Mouse (Mus musculus) heart, postnatal 0 days (tissue): Measurements from ENCODE around the gene Cyp27b1. TPM values are rescaled to one million over a fixed set of nuclear protein-coding genes. Genes with fewer than 3 reads are reported as not detected.

Experiments
- ATAC-seq: fragments of 200-750 bp; cut with Nextera tagmentation; 2 replicates; pipeline ENCODE4 v1.8.0; 2017; ENCODE audit warnings: low read depth, moderate number of reproducible peaks, moderate library complexity; ENCODE audit not compliant: insufficient read depth
- DNase-seq: peaks from one replicate; pipeline ENCODE4 v3.0.0-alpha.2; 2016; ENCODE audit warnings: low spot score
- H3K27ac ChIP-seq: fragments of 300-500 bp; sonication (generic); 2 replicates; pipeline ENCODE4 v1.5.1; 2014; ENCODE audit warnings: low read depth, mild to moderate bottlenecking
- H3K27me3 ChIP-seq: fragments of 300-500 bp; sonication (generic); 2 replicates; pipeline ENCODE4 v1.6.1; 2014; ENCODE audit warnings: low read length, mixed read lengths; ENCODE audit not compliant: control insufficient read depth, insufficient read depth
- H3K36me3 ChIP-seq: fragments of 300-500 bp; sonication (generic); replicated peaks from 2 replicates; pipeline ENCODE4 v1.6.1; 2014; ENCODE audit warnings: low read length, mixed read lengths; ENCODE audit not compliant: control insufficient read depth, insufficient read depth
- H3K4me1 ChIP-seq: fragments of 300-500 bp; sonication (generic); 2 replicates; pipeline ENCODE4 v1.6.1; 2014; ENCODE audit warnings: antibody characterized with exemption; ENCODE audit not compliant: control insufficient read depth, insufficient read depth
- H3K4me2 ChIP-seq: fragments of 300-500 bp; sonication (generic); 2 replicates; pipeline ENCODE4 v1.6.1; 2014; ENCODE audit warnings: low read depth, mild to moderate bottlenecking, low read length, moderate library complexity
- H3K4me3 ChIP-seq: fragments of 300-500 bp; sonication (generic); 2 replicates; pipeline ENCODE4 v1.5.1; 2014; ENCODE audit warnings: low read depth, low read length
- H3K9ac ChIP-seq: fragments of 300-500 bp; sonication (generic); replicated peaks from 2 replicates; pipeline ENCODE4 v1.6.1; 2014; ENCODE audit warnings: low read depth, low read length, mixed read lengths
- H3K9me3 ChIP-seq: fragments of 300-500 bp; sonication (generic); replicated peaks from 2 replicates; pipeline ENCODE4 v1.6.1; 2016; ENCODE audit warnings: low read length; ENCODE audit not compliant: control insufficient read depth
- CTCF ChIP-seq: IDR thresholded peaks from 2 replicates; pipeline ENCODE4 v1.5.1; 2016; ENCODE audit warnings: antibody characterized with exemption, control low read depth, low read depth
- EP300 ChIP-seq: IDR thresholded peaks from 2 replicates; pipeline ENCODE4 v1.6.1; 2016; ENCODE audit warnings: antibody characterized with exemption, low read depth
- WGBS: fragments of 180-500 bp; shearing (Covaris S2); extraction: QIAGEN DNeasy Blood & Tissue Kit; methylation state at CpG from one replicate; pipeline ENCODE4 v1.1.7; 2014; 5-methylcytosine and 5-hydroxymethylcytosine counted together
- polyA plus RNA-seq: library from polyadenylated mRNA; unstranded; fragments of >200 nt; fragmentation: Nextera tagmentation; extraction: Ambion mirVana; gene quantifications from 2 replicates; pipeline ENCODE4 v1.2.1, GENCODE M21; 2015
- total RNA-seq: library from RNA; depleted of rRNA; stranded (reverse); fragments of >200 nt; gene quantifications from 2 replicates; pipeline ENCODE4 v1.2.3, GENCODE M21; 2014; ENCODE audit warnings: low replicate concordance

Gene Cyp27b1
- total and polyA plus RNA-seq, 2 experiments from 2014 or later: 0.08 TPM; not detected in 1

- Histone ChIP-seq H3K4me1 (peaks cover 8% of the 10 kb centered on the region), H3K4me2 (peak overlapping the region; percentile 43), H3K27ac (no peak overlapping the region), H3K9ac (no peak overlapping the region), H3K36me3 (peaks cover under 1% of the 10 kb centered on the region; the same call in 1 of the 2 replicates), H3K9me3 (no peaks in the 10 kb centered on the region), H3K4me3 (peak overlapping the region; percentile 28; the same call in 1 of the 2 replicates), H3K27me3 (peaks cover 56% of the 10 kb centered on the region)
- WGBS: 12% methylated on average over 57 of the region's 57 CpGs
- peak; percentile 54 for ATAC-seq
- TF ChIP-seq EP300: no peak
- no peak for TF ChIP-seq CTCF
- DNase-seq: peak; percentile 32
These were observed 42.7 kb downstream of the Cyp27b1 start for GRCm38 (mm10) chr10:127090560-127091411.

- no peak overlapping the region for H3K9ac ChIP-seq
- H3K4me3 ChIP-seq: peak overlapping the region; percentile 28
- no peak overlapping the region for H3K27ac ChIP-seq
- H3K9me3 ChIP-seq: no peaks in the 10 kb centered on the region
- ATAC-seq (0 out of 2 replicates have a peak, but pooled peaks have one; percentile 24), DNase-seq (no peak)
- WGBS: 13% methylated on average over 49 of the region's 51 CpGs
- H3K4me1 ChIP-seq: peaks cover 8% of the 10 kb centered on the region
- H3K36me3 ChIP-seq: peaks cover 9% of the 10 kb centered on the region; the same call in 1 of the 2 replicates
- TF ChIP-seq EP300: no peak
- TF ChIP-seq CTCF: no peak
- peak overlapping the region; percentile 43 for H3K4me2 ChIP-seq
- peaks cover 56% of the 10 kb centered on the region for H3K27me3 ChIP-seq
These were observed 43.7 kb downstream of the Cyp27b1 start for GRCm38 (mm10) chr10:127091507-127092396.

GRCm38 (mm10) chr10:127092742-127093141 lies 44.7 kb downstream of the Cyp27b1 start:
- Histone ChIP-seq H3K4me2 (no peak overlapping the region), H3K4me1 (peaks cover 8% of the 10 kb centered on the region), H3K9ac (no peak overlapping the region), H3K36me3 (peaks cover 19% of the 10 kb centered on the region), H3K27ac (no peak overlapping the region), H3K4me3 (no peak overlapping the region), H3K9me3 (no peaks in the 10 kb centered on the region), H3K27me3 (peaks cover 48% of the 10 kb centered on the region)
- TF ChIP-seq EP300: no peak
- no peak for TF ChIP-seq CTCF
- 51% methylated on average over 3 of the region's 4 CpGs for WGBS
- DNase-seq (no peak), ATAC-seq (no peak)

- no peak for DNase-seq
- peaks cover 8% of the 10 kb centered on the region for H3K4me1 ChIP-seq
- no peak overlapping the region for H3K27ac ChIP-seq
These were observed 46.3 kb downstream of the Cyp27b1 start for GRCm38 (mm10) chr10:127094382-127094802.

GRCm38 (mm10) chr10:127098514-127098913 lies 50.5 kb downstream of the Cyp27b1 start:
- 82% methylated on average over 20 of the region's 20 CpGs for WGBS
- H3K9me3 ChIP-seq: no peaks in the 10 kb centered on the region
- no peak overlapping the region for H3K4me3 ChIP-seq
- no peaks in the 10 kb centered on the region for H3K27me3 ChIP-seq
- no peak for TF ChIP-seq CTCF
- TF ChIP-seq EP300: no peak
- no peak overlapping the region for H3K9ac ChIP-seq
- no peak overlapping the region for H3K27ac ChIP-seq
- ATAC-seq (no peak), DNase-seq (no peak)
- H3K4me2 ChIP-seq: no peak overlapping the region
- peaks cover 38% of the 10 kb centered on the region for H3K36me3 ChIP-seq
- H3K4me1 ChIP-seq: no peaks in the 10 kb centered on the region

More at GRCm38 (mm10) chr10:127094382-127094802, 46.3 kb downstream of the Cyp27b1 start:
- no peak overlapping the region for H3K4me3 ChIP-seq
- H3K27me3 ChIP-seq: peaks cover 39% of the 10 kb centered on the region
- 13% methylated on average over 7 of the region's 7 CpGs for WGBS
- peaks cover 31% of the 10 kb centered on the region for H3K36me3 ChIP-seq
- no peak overlapping the region for H3K4me2 ChIP-seq
- no peak overlapping the region for H3K9ac ChIP-seq
- no peak for ATAC-seq
- TF ChIP-seq CTCF (no peak), EP300 (no peak)
- H3K9me3 ChIP-seq: no peaks in the 10 kb centered on the region
